Mouse (Mus musculus) cerebellum, adult 8-10 months (tissue): ENCODE data around the gene Loxl4.

ENCODE experiments used
- DNase-seq: peaks from one replicate; pipeline ENCODE4 v3.0.0; 2022

The Loxl4 gene

GRCm38 (mm10) chr19:42562981-42563380 lies 49.6 kb downstream of the Loxl4 start:
- no peak for DNase-seq

- no peak for DNase-seq
Measured at GRCm38 (mm10) chr19:42561991-42562390, 50.6 kb downstream of the Loxl4 start.

DNA sequence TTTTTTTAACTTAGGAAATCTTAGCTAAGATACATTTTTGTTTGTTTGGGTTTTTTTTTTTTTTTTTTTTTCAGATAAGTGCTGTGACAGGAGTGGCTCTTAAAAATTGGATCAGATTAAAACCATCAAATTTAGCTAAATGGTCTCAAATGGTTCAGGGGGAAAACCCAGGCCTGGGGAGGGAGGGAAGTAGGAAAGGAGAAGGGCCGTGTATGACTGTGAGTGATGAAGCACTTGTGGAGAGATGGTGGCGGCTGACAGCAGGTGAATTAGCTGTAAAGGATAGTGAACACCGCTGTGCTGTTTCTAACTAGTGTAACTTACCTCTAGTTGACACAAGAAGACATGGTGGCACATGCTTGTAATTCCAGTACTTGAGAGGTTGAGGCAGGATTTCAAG lies 53.9 kb downstream of the Loxl4 start:
- DNase-seq = no peak
